Mouse (Mus musculus) adrenal gland, adult 18-20 months (tissue): Measurements from ENCODE around the gene Gm49380. TPM values are rescaled to one million over a fixed set of nuclear protein-coding genes. Genes with fewer than 3 reads are reported as not detected.
A peak's percentile ranks its signal among the peaks of the same experiment; 100 is the strongest.

Experiments used
- DNase-seq, 2 experiments: peaks; one replicate each; pipeline ENCODE4 v3.0.0; 2021 to 2022; ENCODE audit warnings: low spot score in 2 of 2
- total RNA-seq, 2 experiments: library from RNA; stranded (reverse); gene quantifications; 1 replicate in 1 of 2; 2 replicates in 1 of 2; pipeline ENCODE4 v1.2.3; 2021

The Gm49380 gene
- total RNA-seq, 2 experiments from 2014 or later = 0.27 to 0.48 TPM

DNA sequence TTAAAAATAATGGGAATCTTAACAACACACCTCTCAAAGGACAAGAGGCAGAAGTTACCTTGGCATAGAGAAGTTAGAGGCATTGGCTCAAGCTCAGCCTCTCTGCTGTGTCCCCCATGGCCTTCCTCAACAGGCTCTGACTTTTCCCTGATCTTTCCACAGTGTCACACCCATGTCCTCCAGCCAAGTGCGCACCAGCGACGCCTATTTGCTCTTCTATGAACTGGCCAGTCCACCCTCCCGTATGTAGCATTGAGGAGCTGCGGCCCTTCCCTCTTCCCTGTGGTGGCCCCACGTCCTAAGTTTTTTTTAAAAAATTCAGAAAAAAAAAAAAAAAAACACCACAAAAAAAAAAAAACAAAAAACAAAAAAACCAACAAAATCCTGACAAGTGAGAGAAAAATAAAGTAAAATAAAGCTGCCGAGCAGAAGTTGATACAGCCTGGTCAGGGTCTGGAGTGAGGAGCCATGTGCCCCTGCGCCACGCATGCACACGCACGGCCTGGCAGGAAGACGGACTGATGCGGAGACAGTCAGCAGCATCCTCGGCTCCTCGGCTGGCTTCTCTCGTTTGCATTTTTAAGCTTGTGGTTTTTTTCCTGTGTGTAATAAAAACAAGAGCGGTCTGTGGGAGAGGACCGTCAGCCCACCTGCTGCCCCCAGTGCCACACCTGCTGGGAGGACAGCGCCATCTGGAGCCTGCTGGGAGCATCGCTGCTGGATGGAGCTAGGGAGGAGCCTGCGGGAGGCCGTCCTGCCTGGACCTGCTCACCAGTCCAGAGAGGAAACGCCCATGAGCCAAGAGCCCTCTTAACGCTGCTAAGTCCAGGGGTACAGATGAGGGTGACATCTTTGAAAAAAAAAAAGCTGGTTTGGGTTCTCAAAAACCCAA, 19.4 kb downstream of the Gm49380 start:
- DNase-seq = peak; percentile 61 to 74

DNA sequence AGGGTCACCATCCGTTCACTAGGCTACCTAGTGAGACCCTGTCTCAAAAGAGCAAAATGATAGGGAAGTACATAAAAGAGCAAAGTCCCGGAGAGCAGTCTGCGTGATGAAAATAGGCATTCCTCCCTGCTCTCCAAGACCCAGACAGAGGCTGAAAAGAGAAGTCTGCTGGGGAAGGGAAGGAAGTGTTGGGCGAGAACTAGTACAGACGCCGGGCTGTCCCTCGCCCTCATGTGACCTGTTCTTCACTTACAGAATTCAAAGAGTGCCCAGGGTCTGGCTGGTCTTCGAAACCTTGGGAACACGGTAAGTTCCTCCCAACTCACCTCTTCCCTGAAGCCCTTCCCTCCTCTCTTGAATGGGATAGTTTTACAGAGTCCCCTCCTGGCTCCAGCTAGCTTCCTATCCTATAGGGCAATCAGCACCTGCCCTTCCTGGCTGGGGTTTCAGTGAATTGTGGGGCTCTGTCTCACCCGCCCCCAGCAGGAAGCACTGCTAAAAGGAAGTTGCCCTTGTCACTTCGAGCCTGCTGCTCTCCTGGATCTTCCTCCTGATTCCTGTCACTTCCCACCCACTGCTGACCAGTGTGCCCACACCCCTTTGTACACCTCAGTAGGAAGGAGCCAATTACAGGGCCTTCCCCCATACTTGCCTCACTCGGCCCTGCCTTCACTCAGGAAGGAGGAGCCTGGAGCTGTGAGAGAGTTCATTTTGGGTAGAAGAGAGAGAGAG, 24.3 kb downstream of the Gm49380 start:
- peak in 1 of 2 experiments; percentile 18 for DNase-seq

DNA sequence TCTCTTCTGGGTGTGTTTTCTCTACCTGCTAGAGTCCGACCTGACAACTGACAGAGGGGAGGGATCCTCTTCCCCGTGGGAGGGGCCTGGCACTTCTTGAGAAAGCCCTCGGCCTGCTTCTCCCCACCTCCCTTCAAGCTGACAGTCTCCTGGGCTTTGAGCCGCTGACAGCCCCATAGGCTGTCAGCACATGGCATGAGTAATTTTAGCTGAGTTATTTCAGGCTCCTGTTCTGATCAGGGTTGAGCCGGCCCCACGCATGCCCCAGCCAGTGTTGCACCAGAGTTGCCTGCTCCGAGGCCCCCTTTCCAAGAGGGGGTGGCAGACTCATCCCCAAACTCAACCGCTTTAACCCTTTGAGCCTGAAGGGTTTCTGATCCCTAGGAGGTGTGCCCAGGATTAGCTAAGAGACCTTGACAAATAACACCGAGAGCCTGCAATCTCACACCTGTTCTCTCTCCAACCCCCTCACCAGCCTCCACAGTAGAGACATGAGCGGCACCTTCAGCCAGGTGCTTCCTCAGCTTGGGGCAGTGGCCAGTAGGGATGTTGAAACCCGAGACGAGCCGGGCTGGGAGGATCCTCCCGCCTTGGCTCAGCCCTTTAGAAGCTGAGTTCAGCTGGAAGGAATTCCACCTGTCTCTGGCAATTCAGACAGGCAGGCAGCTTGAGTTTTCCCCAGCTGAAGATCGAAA, 25.4 kb downstream of the Gm49380 start:
- DNase-seq = peak in 1 of 2 experiments; percentile 27

DNA sequence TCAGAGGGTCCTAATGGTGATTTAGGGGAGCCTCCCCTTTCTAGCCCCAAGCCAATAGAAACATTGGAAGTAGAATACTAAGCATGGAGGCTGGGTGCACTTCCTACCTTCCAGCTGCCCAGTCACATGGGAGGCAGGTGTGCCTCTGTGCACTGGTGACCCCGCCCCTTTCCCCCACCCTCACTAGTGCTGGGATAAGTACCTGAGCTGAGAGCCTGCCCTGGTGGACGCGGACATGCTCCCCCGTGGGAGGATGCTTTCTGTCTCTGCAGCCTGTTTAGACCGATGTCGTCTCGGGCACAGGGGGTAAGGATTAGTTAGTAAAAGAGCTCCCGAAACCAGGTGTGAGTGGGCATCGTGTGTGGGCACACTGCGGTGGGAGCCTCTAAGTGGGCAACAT, 26.3 kb downstream of the Gm49380 start:
- DNase-seq = peak in 1 of 2 experiments; percentile 23

DNA sequence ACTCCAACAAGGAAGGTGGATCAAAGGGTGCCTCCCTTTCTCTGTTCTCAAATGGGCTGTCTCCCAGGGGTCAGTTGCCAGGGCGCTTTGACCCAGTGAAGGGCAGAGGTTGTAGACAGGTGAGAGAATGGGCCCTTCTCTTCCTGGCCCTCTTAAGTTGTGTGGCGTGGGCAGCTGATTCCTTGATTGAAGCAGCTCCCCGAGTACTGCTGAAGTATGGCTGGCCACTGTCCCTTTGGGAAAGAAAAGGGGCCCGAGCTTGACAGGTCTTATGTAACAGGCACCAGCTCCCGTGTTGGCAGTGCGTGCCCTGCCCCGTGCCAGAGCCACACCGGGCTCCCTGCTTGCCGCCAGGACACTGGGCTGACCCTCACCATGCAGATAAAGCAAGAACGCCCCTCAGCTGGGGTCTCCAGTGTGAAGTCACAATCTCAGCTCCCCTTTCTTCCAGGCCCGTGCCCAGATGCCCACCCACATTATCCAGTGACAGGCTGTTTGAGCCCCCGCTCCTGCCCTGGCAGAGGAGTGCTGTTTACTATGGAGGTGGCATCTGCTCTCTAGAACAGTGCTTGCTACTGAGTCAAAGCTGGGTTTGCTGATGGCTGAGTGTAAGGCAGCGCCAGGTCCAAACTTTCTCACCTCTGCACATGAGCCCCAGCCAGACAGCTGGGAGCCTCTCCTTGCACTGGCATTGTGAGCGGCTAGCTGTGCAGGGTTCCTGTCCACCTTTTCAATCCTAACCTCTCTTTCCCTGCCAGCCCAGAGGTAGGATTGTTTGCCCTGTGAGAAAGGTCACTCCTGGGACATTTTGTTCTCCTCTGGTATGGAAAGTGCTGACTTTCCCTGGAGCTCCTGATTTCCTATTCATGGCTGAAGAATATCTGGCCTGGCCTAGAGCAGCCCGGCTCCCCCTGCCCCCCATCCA, 27.3 kb downstream of the Gm49380 start:
- DNase-seq = peak in 1 of 2 experiments; percentile 38

GRCm38 (mm10) chr9:44085276-44085675, 28.0 kb downstream of the Gm49380 start:
- peak in 1 of 2 experiments; percentile 23 for DNase-seq

DNA sequence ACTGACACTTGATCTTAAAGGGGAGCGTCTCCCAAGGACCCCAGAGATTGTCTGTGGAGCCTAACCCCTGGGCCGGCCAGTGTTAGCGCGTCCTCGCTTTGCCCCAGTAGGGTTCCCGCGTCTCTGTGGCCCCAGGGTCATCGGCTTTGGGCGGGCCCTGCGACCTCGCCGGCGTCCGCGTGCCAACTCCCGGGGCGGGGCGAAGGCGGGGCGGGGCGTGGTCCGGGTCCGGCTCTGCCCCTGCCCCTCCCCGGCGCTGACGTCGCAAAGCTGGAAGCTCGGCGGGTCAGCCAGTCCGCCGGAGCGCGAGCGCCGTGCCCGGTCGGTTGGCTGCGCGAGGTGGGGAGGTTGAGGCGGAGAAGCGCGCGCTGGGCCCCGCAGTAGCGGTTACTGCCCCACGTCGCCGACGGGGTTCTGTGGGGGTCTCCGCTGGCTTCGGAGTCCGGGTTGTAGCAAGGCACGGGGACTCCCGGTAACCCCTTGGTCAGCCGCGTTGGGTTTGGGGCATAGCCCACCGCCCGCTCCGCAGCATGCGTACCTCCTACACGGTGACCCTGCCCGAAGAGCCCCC, 28.6 kb downstream of the Gm49380 start:
- peak; percentile 98 for DNase-seq

DNA sequence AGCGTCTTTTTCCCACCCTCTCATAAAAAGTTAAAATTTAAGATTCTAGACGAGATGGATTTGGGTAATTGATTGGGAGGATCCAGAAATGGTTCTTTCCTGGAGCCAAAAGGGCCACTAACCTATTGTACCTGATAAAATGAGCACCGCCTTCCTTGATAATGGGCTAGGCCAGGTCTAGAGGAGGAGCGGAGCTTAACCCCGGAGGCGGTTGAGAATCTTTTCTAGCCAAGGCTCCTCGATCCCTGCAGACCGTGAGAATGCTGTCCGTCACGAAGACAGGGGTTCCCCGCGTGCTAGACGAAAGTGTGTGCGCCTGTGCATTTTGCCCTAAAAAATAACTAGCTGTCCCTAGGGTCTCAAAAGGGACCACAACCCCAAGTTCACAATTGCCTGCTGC, 29.1 kb downstream of the Gm49380 start:
- DNase-seq = no peak

GRCm38 (mm10) chr9:44083392-44084121, 29.7 kb downstream of the Gm49380 start:
- DNase-seq = peak in 1 of 2 experiments; percentile 22

DNA sequence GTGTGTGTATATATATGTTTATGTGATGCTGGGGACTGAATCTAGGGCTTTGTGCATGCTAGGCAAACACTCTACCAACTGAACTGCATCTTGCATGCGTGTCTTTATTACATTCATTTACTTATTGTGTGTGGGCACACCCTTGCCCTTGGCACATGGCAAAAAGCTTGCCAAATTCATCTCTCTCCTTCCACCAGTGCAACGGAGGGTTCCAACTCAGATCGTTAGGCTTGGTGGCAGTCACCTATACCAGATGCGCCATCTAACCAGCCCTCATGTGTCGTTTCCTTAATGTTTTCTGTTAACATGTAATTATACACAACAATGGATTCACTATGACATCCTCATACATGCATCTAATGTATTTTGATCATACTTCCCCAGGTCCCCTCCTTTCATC, 31.0 kb downstream of the Gm49380 start:
- no peak for DNase-seq

DNA sequence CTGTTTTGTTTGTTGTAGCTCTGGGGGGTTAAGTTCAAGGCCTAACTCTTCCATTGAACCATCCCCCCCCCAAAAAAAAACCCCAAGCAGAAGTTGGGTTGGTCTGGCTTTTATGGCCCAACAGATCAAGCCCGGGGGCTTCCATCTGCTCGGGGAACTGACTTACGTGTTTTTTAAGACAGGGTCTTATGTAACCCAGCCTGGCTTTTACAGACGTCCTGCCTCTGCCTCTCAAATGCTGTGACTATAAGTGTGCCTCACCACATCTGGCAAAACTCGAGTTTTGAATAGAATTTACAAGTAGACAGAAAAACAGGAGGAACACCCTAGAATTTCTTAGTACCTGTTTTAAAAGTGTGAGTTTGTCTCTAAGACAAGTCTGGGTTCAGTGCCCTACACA, 31.7 kb downstream of the Gm49380 start:
- no peak for DNase-seq

GRCm38 (mm10) chr9:44080953-44081352, 32.3 kb downstream of the Gm49380 start:
- peak in 1 of 2 experiments; percentile 28 for DNase-seq

DNA sequence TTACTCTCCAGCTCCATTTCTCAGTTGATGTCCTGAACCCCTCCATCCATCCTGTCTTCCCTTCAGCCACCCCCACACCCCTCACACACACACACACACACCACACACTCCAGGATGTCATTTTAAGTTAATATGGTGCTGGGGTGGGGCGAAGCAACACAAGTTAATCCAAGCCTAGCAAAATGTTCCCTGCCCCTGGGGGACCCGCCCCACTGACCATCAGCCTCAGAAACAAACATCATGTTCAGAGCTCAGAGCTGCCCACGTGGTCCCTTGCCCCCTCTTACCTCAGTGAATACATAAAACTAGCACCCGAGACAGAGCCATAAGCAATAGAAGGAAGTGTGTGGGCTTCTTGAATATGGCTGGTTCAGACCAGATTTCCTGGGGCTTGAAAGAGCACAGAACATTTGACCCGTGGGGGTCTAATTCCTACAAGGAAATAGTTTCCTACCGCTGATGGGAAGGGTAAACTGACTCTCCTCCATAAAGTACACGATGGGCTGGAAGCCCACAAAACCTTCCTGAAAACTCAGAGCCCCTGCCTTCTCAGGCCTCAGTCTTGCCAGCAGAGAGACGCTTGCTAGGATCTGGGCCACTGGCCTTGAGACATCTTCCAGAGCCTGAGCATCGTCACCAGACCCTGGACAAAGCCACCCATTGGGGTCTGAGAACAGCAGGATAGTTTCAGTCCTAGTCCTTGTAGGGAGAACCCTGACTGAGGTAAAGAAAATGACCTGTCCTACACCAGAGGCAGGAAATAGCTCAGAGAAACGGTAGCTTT, 33.1 kb downstream of the Gm49380 start:
- no peak for DNase-seq

DNA sequence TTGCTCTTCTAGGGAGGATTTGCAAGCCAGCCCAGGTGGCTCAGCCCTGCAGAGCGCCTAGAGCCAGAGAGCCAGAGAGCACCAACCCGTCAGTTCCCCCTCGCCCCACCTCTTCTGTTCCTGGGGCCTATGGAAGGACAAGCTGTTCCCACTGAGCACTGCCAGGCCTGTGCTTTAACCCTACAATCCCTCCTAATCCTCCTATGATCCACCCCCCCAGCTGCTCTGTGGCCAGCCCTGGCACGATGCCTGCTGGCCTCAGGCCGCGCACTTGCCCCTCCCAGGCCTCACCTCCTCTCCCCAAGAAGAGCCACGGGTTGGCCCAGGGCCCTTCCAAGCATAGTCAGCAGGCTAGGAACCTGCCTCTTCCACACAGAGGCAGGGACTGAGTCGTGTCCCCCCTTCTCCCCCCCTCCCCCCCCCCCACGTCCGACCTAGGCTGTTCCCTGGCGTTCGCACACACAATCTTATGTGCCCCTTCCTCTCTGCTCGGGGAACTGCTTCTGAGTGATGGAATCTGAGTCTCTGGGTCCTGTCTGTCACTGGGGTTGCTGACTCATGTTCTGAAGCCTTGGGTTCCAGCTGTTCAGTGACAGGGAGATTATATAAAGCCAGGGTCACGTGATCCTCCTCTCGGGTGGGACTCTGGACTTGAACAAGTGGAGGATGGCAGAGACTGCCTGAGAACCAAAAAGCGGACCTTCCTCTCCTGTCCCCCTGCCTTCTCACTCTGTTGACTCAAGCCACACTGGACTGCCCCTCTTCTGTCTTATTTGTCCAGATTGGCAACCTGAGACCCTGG, 34.1 kb downstream of the Gm49380 start:
- peak; percentile 71 to 73 for DNase-seq

DNA sequence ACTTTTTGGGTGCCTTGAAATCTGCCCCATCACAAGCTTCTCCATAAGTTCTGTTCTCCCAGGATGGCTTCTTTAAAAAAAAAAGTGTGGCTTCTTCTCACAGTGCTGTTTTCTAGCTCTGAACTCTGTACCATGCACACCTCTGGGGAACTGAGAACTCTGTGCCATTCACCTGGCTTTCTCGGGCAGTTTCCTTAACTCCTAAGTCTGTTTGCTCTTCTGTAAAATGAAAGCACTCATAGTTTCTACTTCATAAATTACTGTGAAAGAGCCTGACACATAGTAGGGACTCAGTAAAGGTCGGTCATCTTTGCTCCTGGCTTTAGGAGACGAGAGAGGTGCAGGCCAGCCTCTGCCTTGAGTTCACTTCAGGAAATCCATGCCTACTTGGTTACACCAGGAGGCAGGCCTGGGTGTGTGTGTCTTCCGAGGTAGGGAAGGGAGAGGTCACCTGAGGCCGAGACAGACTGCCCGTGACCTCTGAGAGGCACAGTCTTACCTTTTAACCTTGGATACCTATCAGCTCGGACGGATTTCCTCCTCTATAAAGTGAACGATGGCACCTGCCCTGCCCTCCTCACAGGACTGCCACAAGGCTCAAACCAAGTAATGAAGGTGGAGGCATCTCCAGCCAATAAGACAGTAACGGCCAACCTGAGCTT, 35.0 kb downstream of the Gm49380 start:
- DNase-seq = no peak

DNA sequence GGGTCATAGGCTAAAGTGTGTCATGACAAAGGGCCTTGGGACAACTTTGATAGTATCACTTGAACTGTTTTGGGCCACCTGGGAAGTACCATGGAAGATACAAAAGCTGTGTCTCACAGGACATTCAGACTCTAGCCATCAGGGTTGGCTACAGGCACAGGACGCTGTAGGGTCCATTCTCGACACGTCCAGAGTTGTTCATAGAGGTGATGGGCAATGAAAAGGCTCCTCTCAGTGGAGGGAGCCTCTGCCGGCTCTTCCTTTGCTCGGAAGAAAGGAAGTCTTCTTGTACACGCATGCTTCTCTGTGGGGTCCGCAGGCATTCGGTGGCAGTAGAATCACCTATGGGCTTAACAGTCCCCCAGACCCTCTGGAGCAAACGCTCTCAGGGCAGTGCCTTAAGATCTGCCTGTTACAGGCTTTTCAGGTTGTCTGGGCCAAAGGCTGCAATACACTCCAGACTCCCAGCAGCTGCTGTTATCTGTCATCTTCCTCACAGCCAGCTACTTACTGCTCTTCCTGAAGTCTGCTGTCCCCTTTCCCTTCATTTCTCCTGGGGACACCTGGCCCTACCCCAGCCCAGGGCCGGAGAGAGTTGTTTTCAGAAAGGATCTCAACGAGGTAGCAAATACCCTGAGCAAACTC, 35.9 kb downstream of the Gm49380 start:
- DNase-seq = no peak

DNA sequence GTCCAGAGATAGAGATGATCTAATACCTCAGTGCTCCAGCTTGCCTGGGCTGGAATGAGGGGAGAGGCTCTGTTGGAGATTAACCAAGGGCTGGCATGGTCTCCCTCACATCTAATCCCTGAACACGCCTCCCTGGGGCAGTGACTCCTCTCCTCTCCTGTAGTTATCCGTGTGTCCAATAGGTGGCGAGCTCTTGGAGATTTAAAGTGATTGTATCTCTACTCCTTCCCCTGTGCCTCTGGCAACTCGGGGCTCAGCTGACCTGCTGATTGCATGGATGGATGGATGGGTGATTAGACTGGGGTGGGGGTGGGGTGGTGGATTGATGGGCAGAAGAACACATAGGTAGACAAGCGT, 36.6 kb downstream of the Gm49380 start:
- DNase-seq = no peak
